Mouse (Mus musculus): ENCODE results near the gene Phka1.
"Not testable (repeated sequence)": the region's sequence is repeated elsewhere in the genome, so short reads cannot be mapped to it uniquely, and the experiment has no call there.

The Phka1 gene

GRCm38 (mm10) chrX:102643823-102644572, at the start of gene Phka1:
TSS of gene Phka1 (minus strand) at chrX:102644246.
- peak; percentile 73 to 80 for DNase-seq (ENCODE audit: low spot score in 2 of 2)

- not testable (repeated sequence) for DNase-seq (ENCODE audit: low spot score in 2 of 2)
Observed at GRCm38 (mm10) chrX:102689252-102689651, 45.2 kb upstream of the Phka1 start.

- DNase-seq (ENCODE audit: low spot score in 2 of 2): not testable (repeated sequence)
Observed at GRCm38 (mm10) chrX:102686872-102687271, 42.8 kb upstream of the Phka1 start, which contains the start of gene Gm3880. TSS of gene Gm3880 (minus strand) at chrX:102686972.

GRCm38 (mm10) chrX:102684706-102685105, 40.7 kb upstream of the Phka1 start:
- not testable (repeated sequence) for DNase-seq (ENCODE audit: low spot score in 2 of 2)

- no peak for DNase-seq (ENCODE audit: low spot score in 2 of 2)
Observed at GRCm38 (mm10) chrX:102666641-102667040, 22.6 kb upstream of the Phka1 start.

GRCm38 (mm10) chrX:102660712-102661111, 16.7 kb upstream of the Phka1 start:
- no peak for DNase-seq (ENCODE audit: low spot score in 2 of 2)

GRCm38 (mm10) chrX:102645691-102646090, 1.6 kb upstream of the Phka1 start:
- DNase-seq (ENCODE audit: low spot score in 2 of 2): no peak

GRCm38 (mm10) chrX:102645146-102645545, 1.1 kb upstream of the Phka1 start:
- DNase-seq (ENCODE audit: low spot score in 2 of 2): no peak

GRCm38 (mm10) chrX:102644573-102644951, 516 bp upstream of the Phka1 start:
- DNase-seq (ENCODE audit: low spot score in 2 of 2): peak in 1 of 2 experiments; percentile 17

GRCm38 (mm10) chrX:102601269-102601668, 42.8 kb downstream of the Phka1 start:
- DNase-seq (ENCODE audit: low spot score in 2 of 2): no peak

GRCm38 (mm10) chrX:102588560-102588959, 55.5 kb downstream of the Phka1 start:
- DNase-seq (ENCODE audit: low spot score in 2 of 2): no peak

- no peak for DNase-seq (ENCODE audit: low spot score in 2 of 2)
Observed at GRCm38 (mm10) chrX:102571186-102571585, 72.9 kb downstream of the Phka1 start.

- DNase-seq (ENCODE audit: low spot score in 2 of 2): no peak
Observed at GRCm38 (mm10) chrX:102556906-102557305, 87.1 kb downstream of the Phka1 start.

GRCm38 (mm10) chrX:102509205-102509604, 134.8 kb downstream of the Phka1 start:
- DNase-seq (ENCODE audit: low spot score in 2 of 2): no peak

- peak in 1 of 2 experiments; percentile 28 for DNase-seq (ENCODE audit: low spot score in 2 of 2)
Observed at GRCm38 (mm10) chrX:102504644-102505481, 139.2 kb downstream of the Phka1 start, which contains the start of gene Hdac8. TSS of gene Hdac8 (minus strand) at chrX:102505359.

GRCm38 (mm10) chrX:102504179-102504578, 139.9 kb downstream of the Phka1 start:
- no peak for DNase-seq (ENCODE audit: low spot score in 2 of 2)

- no peak for DNase-seq (ENCODE audit: low spot score in 2 of 2)
Observed at GRCm38 (mm10) chrX:102493992-102494730, 149.9 kb downstream of the Phka1 start.

GRCm38 (mm10) chrX:102485575-102485974, 158.5 kb downstream of the Phka1 start:
- DNase-seq (ENCODE audit: low spot score in 2 of 2): no peak

- no peak for DNase-seq (ENCODE audit: low spot score in 2 of 2)
Observed at GRCm38 (mm10) chrX:102479665-102480064, 164.4 kb downstream of the Phka1 start.

- no peak for DNase-seq (ENCODE audit: low spot score in 2 of 2)
Observed at GRCm38 (mm10) chrX:102478965-102479364, 165.1 kb downstream of the Phka1 start.

- DNase-seq (ENCODE audit: low spot score in 2 of 2): no peak
Observed at GRCm38 (mm10) chrX:102478481-102478880, 165.6 kb downstream of the Phka1 start.

- DNase-seq (ENCODE audit: low spot score in 2 of 2): peak in 1 of 2 experiments; percentile 76
Observed at GRCm38 (mm10) chrX:102476784-102477183, 167.3 kb downstream of the Phka1 start.

All from urinary bladder, postnatal 4 days (tissue).